Comparison of ENCODE assay signal across 28 mouse cellular contexts in genomic region chr3:52546035-52546434, GRCm38 (mm10).
"Had no signal": no experiment of that assay in that cellular context is flagged by ENCODE, and none has a peak within 500 bp of the region (broad histone marks: within the 10 kb centered on the region; RNA-seq: fewer than 3 reads in every experiment).

No protein-coding gene starts in this region.

- H3K4me1 ChIP-seq: forebrain, embryonic 13.5 days had no signal

- H3K27me3 ChIP-seq: embryonic facial prominence, embryonic 12.5 days; forebrain, embryonic 12.5 days; forebrain, embryonic 13.5 days; forebrain, embryonic 15.5 days had no signal

- H3K9me3 ChIP-seq: embryonic facial prominence, embryonic 10.5 days; embryonic facial prominence, embryonic 12.5 days; embryonic facial prominence, embryonic 13.5 days; embryonic facial prominence, embryonic 15.5 days; forebrain, embryonic 10.5 days; forebrain, embryonic 12.5 days; forebrain, embryonic 13.5 days; forebrain, embryonic 15.5 days had no signal

- H3K27ac ChIP-seq: embryonic facial prominence, embryonic 10.5 days; embryonic facial prominence, embryonic 12.5 days; embryonic facial prominence, embryonic 13.5 days; embryonic facial prominence, embryonic 15.5 days; forebrain, embryonic 10.5 days; forebrain, embryonic 12.5 days; forebrain, embryonic 13.5 days; forebrain, embryonic 15.5 days; gastrocnemius, adult 2 months had no signal

- H3K36me3 ChIP-seq: embryonic facial prominence, embryonic 10.5 days; embryonic facial prominence, embryonic 12.5 days; embryonic facial prominence, embryonic 13.5 days; embryonic facial prominence, embryonic 15.5 days; forebrain, embryonic 10.5 days; forebrain, embryonic 12.5 days; forebrain, embryonic 15.5 days had no signal

- H3K4me2 ChIP-seq: embryonic facial prominence, embryonic 12.5 days; embryonic facial prominence, embryonic 13.5 days; embryonic facial prominence, embryonic 15.5 days; forebrain, embryonic 12.5 days; forebrain, embryonic 13.5 days; forebrain, embryonic 15.5 days had no signal

- ATAC-seq: forebrain, embryonic 13.5 days; forebrain, embryonic 14.5 days; forebrain, embryonic 15.5 days; forebrain, embryonic 16.5 days; forebrain, postnatal 0 days had no signal

- H3K9ac ChIP-seq: embryonic facial prominence, embryonic 12.5 days; embryonic facial prominence, embryonic 13.5 days; embryonic facial prominence, embryonic 15.5 days; forebrain, embryonic 12.5 days; forebrain, embryonic 13.5 days; forebrain, embryonic 15.5 days; forebrain, postnatal 0 days had no signal

- H3K4me3 ChIP-seq: embryonic facial prominence, embryonic 10.5 days; embryonic facial prominence, embryonic 12.5 days; embryonic facial prominence, embryonic 13.5 days; embryonic facial prominence, embryonic 15.5 days; erythroblast, embryonic 14.5 days; forebrain, embryonic 10.5 days; forebrain, embryonic 12.5 days; forebrain, embryonic 13.5 days; forebrain, embryonic 15.5 days; gastrocnemius, adult 2 months had no signal

- DNase-seq: cerebellum, adult 18-20 months; cerebellum, adult 2 months; cerebellum, adult 8-10 months; cerebellum, adult 9-10 months; cerebellum, adult 9-11 months; cerebellum, postnatal 10 days; cerebellum, postnatal 14 days; cerebellum, postnatal 25 days; cerebellum, postnatal 36 days; embryo, embryonic 11 days; forebrain, postnatal 0 days; gastrocnemius, adult 2 months; gastrocnemius, postnatal 10 days; gastrocnemius, postnatal 14 days; gastrocnemius, postnatal 25 days; gastrocnemius, postnatal 36 days; heart, adult 18-20 months had no signal
